Mouse (Mus musculus) stomach, embryonic 15.5 days (tissue): ENCODE measurements around the gene Crocc. TPM values are rescaled to one million over a fixed set of nuclear protein-coding genes. Genes with fewer than 3 reads are reported as not detected.

Experiments used
- ATAC-seq: fragments of 200-750 bp; cut with Nextera tagmentation; 2 replicates; pipeline ENCODE4 v1.8.0; 2017; ENCODE audit warnings: low read depth, moderate number of reproducible peaks, moderate TSS enrichment; ENCODE audit not compliant: insufficient read depth, low FRiP score
- H3K27ac ChIP-seq: fragments of 300-500 bp; sonication (generic); 2 replicates; pipeline ENCODE4 v1.5.1; 2015; ENCODE audit warnings: mild to moderate bottlenecking, inconsistent platforms
- H3K27me3 ChIP-seq: fragments of 300-500 bp; sonication (generic); replicated peaks from 2 replicates; pipeline ENCODE4 v1.6.1; 2015; ENCODE audit warnings: inconsistent platforms
- H3K36me3 ChIP-seq: fragments of 300-500 bp; sonication (generic); 2 replicates; pipeline ENCODE4 v1.6.1; 2015; ENCODE audit warnings: inconsistent platforms
- H3K4me1 ChIP-seq: fragments of 300-500 bp; sonication (generic); 2 replicates; pipeline ENCODE4 v1.6.1; 2015; ENCODE audit warnings: inconsistent platforms
- H3K4me2 ChIP-seq: fragments of 300-500 bp; sonication (generic); 2 replicates; pipeline ENCODE4 v1.6.1; 2015; ENCODE audit warnings: mild to moderate bottlenecking, inconsistent platforms
- H3K4me3 ChIP-seq: fragments of 300-500 bp; sonication (generic); replicated peaks from 2 replicates; pipeline ENCODE4 v1.5.1; 2015; ENCODE audit warnings: inconsistent platforms
- H3K9ac ChIP-seq: fragments of 300-500 bp; sonication (generic); 2 replicates; pipeline ENCODE4 v1.6.1; 2015; ENCODE audit warnings: inconsistent platforms
- H3K9me3 ChIP-seq: fragments of 300-500 bp; sonication (generic); 2 replicates; pipeline ENCODE4 v1.6.1; 2016; ENCODE audit warnings: inconsistent platforms
- WGBS: fragments of 180-500 bp; shearing (Covaris S2); methylation state at CpG from one replicate; pipeline ENCODE4 v1.1.7; 2015; 5-methylcytosine and 5-hydroxymethylcytosine counted together
- polyA plus RNA-seq: library from polyadenylated mRNA; unstranded; fragments of >200 nt; fragmentation: Nextera tagmentation; extraction: Ambion mirVana; gene quantifications from 2 replicates; pipeline ENCODE4 v1.2.1, GENCODE M21; 2015

Gene Crocc
- polyA plus RNA-seq: 4.2 and 5.9 TPM in 2 replicates

- ATAC-seq: peak; percentile 95
- H3K4me1 ChIP-seq: peaks cover 14% of the 10 kb centered on the region; the same call in 1 of the 2 replicates
- 0 out of 2 replicates have a peak, but pooled peaks cover 2% of the 10 kb centered on the region for H3K36me3 ChIP-seq
- peak within 1 kb of the TSS; percentile 78 for H3K9ac ChIP-seq
- H3K27me3 ChIP-seq: no peaks in the 10 kb centered on the region
- peak within 1 kb of the TSS; percentile 94 for H3K27ac ChIP-seq
- H3K4me3 ChIP-seq: peak within 1 kb of the TSS; percentile 69
- H3K4me2 ChIP-seq: peak within 1 kb of the TSS; percentile 61
- H3K9me3 ChIP-seq: no peaks in the 10 kb centered on the region
- under 1% methylated on average over 75 of the region's 77 CpGs for WGBS
Measured at GRCm38 (mm10) chr4:141060426-141061301, at the start of gene Crocc. Gene Crocc, minus strand, starts transcription at chr4:141060550.

DNA sequence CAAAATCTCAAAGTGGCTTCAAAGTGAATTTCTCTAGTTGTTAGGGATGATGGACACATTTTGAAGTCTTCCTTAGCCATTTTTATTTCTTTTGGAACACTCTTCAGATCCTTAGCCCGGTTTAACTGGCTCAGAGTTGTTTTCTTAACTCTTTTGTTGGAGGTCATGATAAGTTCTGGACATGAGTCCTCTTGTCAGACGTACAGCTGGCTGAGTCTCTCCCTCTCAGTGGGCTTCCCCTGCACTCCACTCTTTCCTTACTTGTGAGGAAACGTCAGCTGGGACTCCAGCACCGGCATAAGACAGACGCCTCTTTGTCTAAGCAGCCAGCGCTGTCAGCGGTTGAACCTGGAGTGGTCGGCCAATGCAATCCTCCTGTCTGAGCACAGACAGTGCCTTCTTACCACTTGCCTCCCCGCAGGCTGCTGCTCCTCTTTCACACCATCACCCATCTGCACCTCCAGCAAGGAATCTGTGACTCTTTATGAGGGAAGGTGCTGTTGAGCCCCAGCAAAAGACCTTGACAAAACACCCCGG, 47.9 kb upstream of the Crocc start:
- H3K36me3 ChIP-seq: peaks cover 17% of the 10 kb centered on the region
- H3K4me3 ChIP-seq: no peak overlapping the region
- no peaks in the 10 kb centered on the region for H3K9me3 ChIP-seq
- no peaks in the 10 kb centered on the region for H3K27me3 ChIP-seq
- H3K27ac ChIP-seq: no peak overlapping the region
- ATAC-seq: no peak
- no peak overlapping the region for H3K9ac ChIP-seq
- WGBS: 36% methylated on average over 10 of the region's 10 CpGs
- H3K4me2 ChIP-seq: no peak overlapping the region
- no peaks in the 10 kb centered on the region for H3K4me1 ChIP-seq

GRCm38 (mm10) chr4:141106526-141107183, 46.3 kb upstream of the Crocc start:
- Histone ChIP-seq H3K27me3 (no peaks in the 10 kb centered on the region), H3K27ac (no peak overlapping the region), H3K9me3 (no peaks in the 10 kb centered on the region), H3K4me2 (no peak overlapping the region), H3K4me3 (no peak overlapping the region), H3K36me3 (peaks cover 12% of the 10 kb centered on the region), H3K4me1 (no peaks in the 10 kb centered on the region), H3K9ac (no peak overlapping the region)
- WGBS: 77% methylated on average over 16 of the region's 16 CpGs
- ATAC-seq: no peak

GRCm38 (mm10) chr4:141101855-141102254, 41.5 kb upstream of the Crocc start:
- ATAC-seq: no peak
- WGBS: 57% methylated on average over 6 of the region's 6 CpGs

DNA sequence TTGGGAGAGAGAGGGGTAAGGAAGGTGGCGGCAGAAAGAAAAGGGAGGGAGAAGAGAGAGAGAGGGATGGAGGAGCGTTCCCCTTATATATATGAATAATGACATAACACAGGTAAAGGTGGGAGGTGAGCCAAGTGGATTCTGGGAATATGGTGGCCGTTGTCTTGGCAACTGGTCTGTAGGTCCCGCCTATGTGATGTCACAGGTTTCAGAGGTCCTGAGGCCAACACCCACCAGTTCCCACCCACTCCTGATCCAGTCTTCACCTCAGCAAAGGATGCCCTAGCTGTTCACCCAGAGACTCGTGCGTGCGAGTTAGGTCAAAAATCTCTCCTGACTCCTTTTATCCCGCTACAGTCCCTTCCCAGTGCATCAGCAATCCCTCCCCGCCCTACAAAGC, 40.9 kb upstream of the Crocc start:
- no peaks in the 10 kb centered on the region for H3K27me3 ChIP-seq
- no peak overlapping the region for H3K4me2 ChIP-seq
- H3K27ac ChIP-seq: no peak overlapping the region
- H3K4me3 ChIP-seq: no peak overlapping the region
- no peaks in the 10 kb centered on the region for H3K36me3 ChIP-seq
- H3K9me3 ChIP-seq: no peaks in the 10 kb centered on the region
- H3K9ac ChIP-seq: no peak overlapping the region
- H3K4me1 ChIP-seq: no peaks in the 10 kb centered on the region
- ATAC-seq: no peak
- 86% methylated on average over 9 of the region's 9 CpGs for WGBS

More at GRCm38 (mm10) chr4:141101855-141102254, 41.5 kb upstream of the Crocc start:
- Histone ChIP-seq H3K27ac (no peak overlapping the region), H3K9ac (no peak overlapping the region), H3K9me3 (no peaks in the 10 kb centered on the region), H3K4me3 (no peak overlapping the region), H3K27me3 (no peaks in the 10 kb centered on the region), H3K4me2 (no peak overlapping the region), H3K36me3 (no peaks in the 10 kb centered on the region), H3K4me1 (no peaks in the 10 kb centered on the region)

DNA sequence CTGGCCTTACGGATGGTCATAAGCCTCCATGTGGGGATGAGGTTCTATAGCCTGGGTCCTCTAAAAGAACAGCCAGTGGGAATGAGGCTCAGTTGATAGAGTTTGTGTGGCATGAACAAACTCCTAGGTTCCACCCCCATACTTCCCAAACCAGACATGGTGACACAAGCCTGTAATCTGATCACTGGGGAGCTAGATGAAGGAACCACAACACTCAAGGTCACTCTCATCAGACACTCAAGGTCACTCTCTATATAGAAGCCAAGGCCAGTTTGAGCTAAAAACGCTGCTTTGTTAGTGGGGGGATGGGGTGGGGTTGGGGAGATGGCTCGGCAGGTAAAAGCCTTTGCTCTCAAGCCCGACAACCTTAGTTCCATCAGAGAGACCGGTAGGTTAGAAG, 39.6 kb upstream of the Crocc start:
- Histone ChIP-seq H3K27me3 (no peaks in the 10 kb centered on the region), H3K36me3 (no peaks in the 10 kb centered on the region), H3K4me3 (no peak overlapping the region), H3K27ac (no peak overlapping the region), H3K9ac (no peak overlapping the region), H3K4me2 (no peak overlapping the region), H3K9me3 (no peaks in the 10 kb centered on the region), H3K4me1 (no peaks in the 10 kb centered on the region)
- ATAC-seq: no peak
- WGBS: 67% methylated on average over 5 of the region's 5 CpGs

GRCm38 (mm10) chr4:141098935-141099334, 38.6 kb upstream of the Crocc start:
- no peaks in the 10 kb centered on the region for H3K27me3 ChIP-seq
- no peaks in the 10 kb centered on the region for H3K36me3 ChIP-seq
- ATAC-seq: no peak
- no peak overlapping the region for H3K27ac ChIP-seq
- no peak overlapping the region for H3K4me2 ChIP-seq
- no peak overlapping the region for H3K4me3 ChIP-seq
- no peaks in the 10 kb centered on the region for H3K4me1 ChIP-seq
- H3K9ac ChIP-seq: no peak overlapping the region
- 71% methylated on average over 4 of the region's 4 CpGs for WGBS
- H3K9me3 ChIP-seq: no peaks in the 10 kb centered on the region

DNA sequence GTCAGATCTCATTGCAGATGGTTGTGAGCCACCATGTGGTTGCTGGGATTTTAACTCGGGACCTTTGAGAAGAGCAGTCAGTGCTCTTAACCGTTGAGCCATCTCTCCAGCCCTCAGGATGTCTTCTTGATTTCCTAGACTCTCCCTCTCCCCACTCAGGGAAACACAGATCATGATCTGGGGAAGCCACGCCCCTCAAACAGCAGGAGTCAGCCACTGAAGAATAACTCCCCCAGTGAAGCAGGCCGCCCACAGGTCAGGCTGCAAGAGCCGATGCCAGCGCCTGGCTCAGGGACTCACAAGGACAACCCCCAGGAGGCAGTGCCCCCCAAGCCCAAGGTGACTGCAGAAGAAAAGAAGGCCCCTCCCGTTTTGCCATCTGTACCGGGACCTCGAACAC, 36.4 kb upstream of the Crocc start:
- H3K4me1 ChIP-seq: no peaks in the 10 kb centered on the region
- WGBS: 15% methylated on average over 9 of the region's 9 CpGs
- no peak overlapping the region for H3K4me3 ChIP-seq
- no peak for ATAC-seq
- H3K9ac ChIP-seq: no peak overlapping the region
- H3K27ac ChIP-seq: no peak overlapping the region
- no peaks in the 10 kb centered on the region for H3K9me3 ChIP-seq
- H3K27me3 ChIP-seq: no peaks in the 10 kb centered on the region
- no peaks in the 10 kb centered on the region for H3K36me3 ChIP-seq
- H3K4me2 ChIP-seq: no peak overlapping the region

- no peaks in the 10 kb centered on the region for H3K36me3 ChIP-seq
- H3K9me3 ChIP-seq: no peaks in the 10 kb centered on the region
- no peak overlapping the region for H3K9ac ChIP-seq
- H3K27ac ChIP-seq: no peak overlapping the region
- H3K4me2 ChIP-seq: no peak overlapping the region
- 76% methylated on average over 10 of the region's 10 CpGs for WGBS
- no peak for ATAC-seq
- H3K4me1 ChIP-seq: no peaks in the 10 kb centered on the region
- H3K27me3 ChIP-seq: no peaks in the 10 kb centered on the region
- no peak overlapping the region for H3K4me3 ChIP-seq
Measured at GRCm38 (mm10) chr4:141095016-141095415, 34.7 kb upstream of the Crocc start.

- Histone ChIP-seq H3K36me3 (no peaks in the 10 kb centered on the region), H3K4me2 (no peak overlapping the region), H3K4me1 (no peaks in the 10 kb centered on the region), H3K27ac (no peak overlapping the region), H3K27me3 (no peaks in the 10 kb centered on the region), H3K4me3 (no peak overlapping the region), H3K9me3 (no peaks in the 10 kb centered on the region), H3K9ac (no peak overlapping the region)
- 59% methylated on average over 9 of the region's 9 CpGs for WGBS
- ATAC-seq: no peak
Measured at GRCm38 (mm10) chr4:141088714-141089113, 28.4 kb upstream of the Crocc start.

GRCm38 (mm10) chr4:141088033-141088432, 27.7 kb upstream of the Crocc start, which contains the start of gene Spata21:
Gene Spata21, plus strand, starts transcription at chr4:141088333.
- no peak within 1 kb of the TSS for H3K4me3 ChIP-seq
- no peaks in the 10 kb centered on the region for H3K27me3 ChIP-seq
- H3K4me2 ChIP-seq: no peak within 1 kb of the TSS
- H3K27ac ChIP-seq: no peak within 1 kb of the TSS
- WGBS: 74% methylated on average over 6 of the region's 6 CpGs
- ATAC-seq: no peak
- no peak within 1 kb of the TSS for H3K9ac ChIP-seq
- no peaks in the 10 kb centered on the region for H3K36me3 ChIP-seq
- no peaks in the 10 kb centered on the region for H3K9me3 ChIP-seq
- no peaks in the 10 kb centered on the region for H3K4me1 ChIP-seq

GRCm38 (mm10) chr4:141086862-141087261, 26.5 kb upstream of the Crocc start:
- H3K9ac ChIP-seq: no peak overlapping the region
- no peaks in the 10 kb centered on the region for H3K4me1 ChIP-seq
- H3K4me2 ChIP-seq: no peak overlapping the region
- no peak overlapping the region for H3K4me3 ChIP-seq
- no peak overlapping the region for H3K27ac ChIP-seq
- 69% methylated on average over 10 of the region's 10 CpGs for WGBS
- peak; percentile 43; the same call in 1 of the 2 replicates for ATAC-seq
- H3K27me3 ChIP-seq: no peaks in the 10 kb centered on the region
- H3K36me3 ChIP-seq: no peaks in the 10 kb centered on the region
- H3K9me3 ChIP-seq: no peaks in the 10 kb centered on the region
